Mouse (Mus musculus) urinary bladder, postnatal 36 days (tissue): ENCODE measurements at regions not wholly inside any gene's neighbourhood (a gene's known extent, or its start where the extent isn't known, plus 50 kb on each side); places are given as distances from the start of the nearest gene placed in this dataset.

Experiments used
- DNase-seq, 2 experiments: peaks; one replicate each; pipeline ENCODE4 v3.0.0; 2022; ENCODE audit warnings: low spot score in 2 of 2, mixed read lengths in 1 of 2

DNA sequence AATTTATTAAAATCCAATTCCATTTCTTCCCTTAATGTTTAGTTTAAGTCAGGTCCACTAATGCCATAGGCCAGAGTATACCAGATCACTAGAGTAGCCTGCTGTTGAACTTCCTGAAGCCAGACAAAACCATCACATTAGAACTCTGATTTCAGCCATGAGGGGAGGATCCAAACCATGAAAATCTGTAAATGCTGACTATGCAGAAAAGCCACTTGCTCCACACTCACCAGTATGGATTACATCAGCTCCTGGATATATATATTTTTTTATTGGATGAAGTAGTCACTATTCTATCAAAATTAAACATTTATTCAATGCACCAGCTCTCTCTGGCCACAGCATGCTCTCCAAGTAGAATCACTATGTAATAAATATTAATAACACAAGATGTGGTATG lies 202.8 kb upstream of the Nrp1 start:
- DNase-seq = no peak

DNA sequence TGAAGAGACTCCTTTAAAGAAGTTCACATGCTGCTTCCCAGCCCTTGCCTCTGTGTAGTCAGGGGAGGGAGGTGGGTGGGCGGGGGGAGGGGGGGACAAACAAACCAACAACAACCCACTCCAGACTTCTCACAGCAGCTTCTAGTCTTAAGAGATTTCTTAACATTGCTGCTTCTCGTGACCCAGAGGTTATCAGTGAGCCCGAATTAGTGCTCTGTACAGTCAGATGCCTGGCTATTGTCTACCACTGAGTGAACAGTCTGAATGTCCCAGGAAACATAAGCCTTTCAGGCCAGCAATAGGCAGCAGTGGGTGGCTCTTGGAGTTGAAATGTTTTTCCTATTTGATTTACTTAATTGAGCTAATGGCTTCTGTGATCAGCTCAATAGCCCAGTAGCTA lies 202.2 kb upstream of the Nrp1 start:
- no peak for DNase-seq

GRCm38 (mm10) chr8:128162857-128163256 lies 195.5 kb upstream of the Nrp1 start:
- DNase-seq = no peak

DNA sequence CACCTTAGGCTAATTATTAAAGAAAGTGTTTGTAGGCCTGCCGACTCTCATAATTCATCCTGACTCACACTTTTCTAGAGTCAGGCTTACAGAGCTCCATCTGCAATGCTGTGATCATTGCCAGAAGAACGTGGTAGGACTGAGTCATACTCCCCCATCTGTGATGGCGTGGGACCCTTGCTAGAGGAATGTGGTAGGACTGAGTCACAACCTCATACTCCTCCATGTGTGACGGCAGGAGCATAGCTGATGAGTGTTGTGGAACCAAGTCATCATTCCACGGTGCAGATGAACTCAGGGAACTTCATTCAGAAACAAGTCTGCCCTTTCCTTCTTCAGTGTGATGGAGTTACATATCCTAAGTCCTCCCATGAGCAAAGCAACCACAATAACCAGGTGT lies 193.4 kb upstream of the Nrp1 start:
- DNase-seq = no peak

DNA sequence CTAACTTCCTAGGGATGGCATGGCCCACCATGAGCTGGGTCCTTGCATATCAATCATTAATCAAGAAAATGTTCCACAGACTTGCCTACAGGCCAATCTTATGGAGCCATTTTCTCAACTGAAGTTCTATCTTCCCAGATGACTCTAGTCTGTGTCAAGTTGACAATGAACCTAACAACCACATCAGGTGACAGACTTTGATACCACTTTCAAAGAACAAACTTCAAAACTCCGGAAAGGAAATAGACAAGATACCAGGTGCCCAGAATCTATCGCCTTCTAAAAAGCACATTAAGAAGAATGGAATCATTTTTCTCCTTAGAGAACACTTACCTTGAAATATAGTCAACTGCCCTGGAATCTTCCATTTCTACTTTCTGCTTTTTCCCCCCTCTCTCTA lies 192.8 kb upstream of the Nrp1 start:
- no peak for DNase-seq

- no peak for DNase-seq
Observed at GRCm38 (mm10) chr8:128166097-128166496, 192.3 kb upstream of the Nrp1 start.

- DNase-seq = no peak
Observed at GRCm38 (mm10) chr8:128168819-128169218, 189.6 kb upstream of the Nrp1 start.

GRCm38 (mm10) chr8:128171116-128171515 lies 187.3 kb upstream of the Nrp1 start:
- peak in 1 of 2 experiments; percentile 14 for DNase-seq

- no peak for DNase-seq
Observed at GRCm38 (mm10) chr8:128180214-128180613, 178.2 kb upstream of the Nrp1 start.

- DNase-seq = no peak
Observed at GRCm38 (mm10) chr8:128183081-128183480, 175.3 kb upstream of the Nrp1 start.

- no peak for DNase-seq
Observed at GRCm38 (mm10) chr8:128188321-128188720, 170.1 kb upstream of the Nrp1 start.

DNA sequence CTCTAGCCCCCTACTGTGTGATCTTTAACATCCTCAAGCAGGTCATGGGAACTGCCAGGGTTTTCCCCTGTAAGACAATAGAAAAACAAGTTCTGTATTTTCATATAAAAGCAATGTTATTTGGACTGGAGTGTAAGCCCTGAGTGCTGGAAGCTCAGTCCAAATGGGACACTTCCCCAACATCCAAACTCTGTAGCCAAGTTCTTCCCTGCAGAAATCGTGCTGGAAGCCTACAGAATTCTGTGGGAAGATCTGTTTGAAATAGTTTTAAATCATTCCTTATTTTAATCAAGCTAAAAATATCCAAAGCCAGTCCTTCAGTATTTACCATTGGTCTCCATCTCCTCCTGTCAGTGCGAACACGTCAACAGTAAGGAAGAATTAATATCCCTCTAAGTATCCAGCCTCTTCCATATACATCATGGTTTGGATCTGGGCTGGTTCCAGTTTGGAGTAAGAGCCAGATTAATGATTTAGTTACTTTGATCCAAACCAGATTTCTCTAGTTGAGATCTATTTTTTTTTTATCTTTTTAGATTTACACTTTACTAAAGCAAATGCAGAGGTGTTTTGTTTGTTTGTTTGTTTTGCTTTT lies 165.0 kb upstream of the Nrp1 start:
- no peak for DNase-seq

DNA sequence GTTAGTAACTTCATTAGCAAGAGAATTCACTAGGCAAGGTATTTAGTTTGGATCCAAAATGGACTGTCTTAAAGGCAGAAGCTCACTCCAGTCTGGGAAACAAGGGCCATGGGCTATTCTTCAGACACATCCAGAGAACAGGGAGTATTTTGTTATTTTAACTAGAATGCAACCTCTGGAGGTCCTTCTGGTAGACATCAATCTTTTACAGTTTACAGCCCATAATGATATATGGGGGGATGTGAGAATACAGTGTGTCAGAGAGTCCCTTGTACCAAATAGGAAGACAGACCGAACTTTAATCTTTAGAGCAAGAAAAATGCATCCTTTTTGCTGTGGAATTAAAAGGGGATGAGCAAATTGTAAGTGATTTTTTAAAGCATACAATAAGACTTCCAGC lies 157.6 kb upstream of the Nrp1 start:
- DNase-seq = no peak

GRCm38 (mm10) chr8:128201635-128202034 lies 156.8 kb upstream of the Nrp1 start:
- DNase-seq = no peak

DNA sequence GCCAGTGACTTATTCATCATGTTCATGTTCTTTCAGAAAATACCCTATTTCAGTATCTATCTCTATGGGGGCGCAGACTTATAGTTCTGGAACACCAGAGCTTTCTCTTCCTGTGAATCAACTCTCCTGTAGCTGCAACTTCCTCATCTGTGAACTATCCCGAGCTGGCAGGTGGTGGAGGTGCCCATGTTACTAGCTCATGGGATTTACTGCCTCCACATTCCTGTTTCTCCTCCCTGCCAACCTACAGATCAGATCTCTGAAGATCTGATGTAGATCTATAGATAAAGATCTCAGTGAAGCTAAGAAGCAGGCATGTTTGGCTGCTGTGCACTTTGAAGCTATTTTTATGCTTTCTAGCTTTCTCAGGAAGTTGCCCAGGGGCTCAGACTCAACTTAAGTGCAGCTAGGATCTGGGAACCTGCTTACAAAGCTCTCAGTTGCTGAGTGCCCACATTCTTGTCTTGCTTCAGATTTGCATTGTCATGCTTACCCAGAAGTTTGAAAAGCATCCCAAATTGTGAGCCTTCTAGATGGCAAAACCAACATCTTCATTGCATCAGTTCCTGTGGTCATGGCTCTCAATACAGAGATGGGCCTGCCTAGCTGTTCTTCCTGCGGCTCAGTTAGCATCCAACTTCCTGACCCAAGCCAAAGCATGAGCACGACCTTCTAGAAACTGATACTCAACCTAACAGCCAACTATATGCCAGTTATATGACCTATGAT lies 156.1 kb upstream of the Nrp1 start:
- DNase-seq = no peak

DNA sequence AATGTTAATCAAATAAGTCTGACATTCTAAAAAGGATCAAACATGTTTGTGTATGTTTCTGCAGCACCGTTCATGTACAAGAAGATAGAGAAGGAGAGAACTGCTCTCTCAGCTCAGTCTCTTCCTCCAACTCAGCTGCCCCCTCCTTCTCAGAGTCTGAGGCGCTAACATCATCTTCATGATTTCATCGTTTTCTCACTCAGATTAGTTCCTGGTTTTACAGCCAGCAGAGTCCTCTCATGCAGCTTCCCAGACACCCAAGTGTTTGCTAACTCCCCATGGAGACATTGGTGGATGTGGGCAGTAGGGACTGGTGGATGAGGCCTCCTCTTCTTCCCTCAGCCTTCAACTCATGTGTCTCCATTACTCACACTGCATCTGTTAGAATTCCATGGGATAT lies 153.6 kb upstream of the Nrp1 start:
- DNase-seq = no peak

DNA sequence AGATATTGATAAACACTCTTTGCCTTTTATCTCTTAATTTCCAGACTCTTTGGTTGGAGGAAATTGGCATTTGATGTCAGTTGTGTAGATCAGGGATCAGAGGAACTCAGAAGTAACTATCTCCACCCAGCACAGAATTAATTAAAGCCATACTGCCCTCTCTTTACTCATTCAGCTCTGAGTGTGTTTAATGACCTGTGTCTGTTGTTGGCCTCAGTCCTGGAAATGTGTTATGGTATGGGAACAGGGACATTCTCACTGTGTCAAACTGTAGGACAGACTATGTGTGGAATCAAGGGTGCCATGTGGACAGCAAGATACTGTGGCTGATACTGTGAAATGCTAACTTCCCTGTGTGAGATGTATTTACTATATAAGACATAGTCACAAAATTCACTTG lies 151.3 kb upstream of the Nrp1 start:
- no peak for DNase-seq

DNA sequence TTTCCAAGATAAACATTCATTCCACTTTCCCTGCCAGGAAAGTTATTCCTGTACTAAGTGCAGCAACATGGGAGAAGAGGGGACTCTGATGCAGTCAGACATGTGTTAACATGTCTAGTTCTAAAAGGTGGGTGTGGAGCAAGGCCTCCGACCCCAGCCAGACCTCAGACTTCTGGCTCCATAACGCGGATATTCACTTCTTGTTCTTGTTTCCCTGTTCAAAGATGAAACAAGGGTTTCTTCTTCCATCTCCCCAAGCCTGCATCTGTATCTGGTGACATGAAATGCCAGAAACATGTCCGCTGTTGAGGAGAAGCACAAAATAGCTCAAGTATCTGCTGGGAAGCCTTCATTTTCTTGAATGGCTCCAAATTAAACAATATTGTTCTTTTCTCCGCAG lies 147.6 kb upstream of the Nrp1 start:
- DNase-seq = no peak

GRCm38 (mm10) chr8:128212223-128212622 lies 146.2 kb upstream of the Nrp1 start:
- DNase-seq = no peak

DNA sequence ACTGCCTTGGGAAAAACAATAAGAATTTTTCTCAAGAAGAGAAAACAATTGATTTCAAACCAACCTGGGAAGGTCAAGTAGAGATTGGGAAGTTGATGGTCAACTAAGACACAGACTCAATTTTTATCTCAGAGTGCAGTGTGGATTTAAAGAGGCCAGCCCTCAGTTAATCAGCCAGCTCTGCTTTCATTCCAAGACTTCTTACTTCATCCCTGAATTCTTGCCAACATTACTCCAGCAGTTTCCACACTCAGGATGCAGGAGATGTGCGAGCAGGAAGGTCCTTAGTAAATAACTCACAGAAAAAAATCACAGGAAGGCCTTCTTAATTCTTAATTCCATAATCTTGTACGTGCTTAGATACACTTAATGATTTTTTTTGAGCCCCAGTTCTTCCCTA lies 144.1 kb upstream of the Nrp1 start:
- peak in 1 of 2 experiments; percentile 10 for DNase-seq

DNA sequence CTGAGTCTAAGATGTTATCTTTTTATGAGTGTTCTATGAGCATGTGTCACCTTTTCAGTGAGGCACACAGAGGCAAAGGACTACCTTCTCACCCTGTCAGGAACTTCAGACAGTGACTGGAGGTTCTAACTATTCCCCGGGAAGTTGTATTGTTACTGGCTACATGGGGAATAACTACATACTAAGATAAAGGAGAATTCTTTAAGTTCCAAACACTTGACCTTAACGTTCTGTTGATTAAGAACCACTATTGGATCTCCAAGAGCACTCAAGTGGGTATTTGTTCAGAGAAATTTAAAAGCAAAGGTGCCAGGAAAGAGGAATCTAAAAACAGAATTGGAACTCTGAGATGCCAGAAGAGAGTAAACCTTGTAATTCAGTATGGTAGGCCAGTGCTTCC lies 139.5 kb upstream of the Nrp1 start:
- DNase-seq = no peak

DNA sequence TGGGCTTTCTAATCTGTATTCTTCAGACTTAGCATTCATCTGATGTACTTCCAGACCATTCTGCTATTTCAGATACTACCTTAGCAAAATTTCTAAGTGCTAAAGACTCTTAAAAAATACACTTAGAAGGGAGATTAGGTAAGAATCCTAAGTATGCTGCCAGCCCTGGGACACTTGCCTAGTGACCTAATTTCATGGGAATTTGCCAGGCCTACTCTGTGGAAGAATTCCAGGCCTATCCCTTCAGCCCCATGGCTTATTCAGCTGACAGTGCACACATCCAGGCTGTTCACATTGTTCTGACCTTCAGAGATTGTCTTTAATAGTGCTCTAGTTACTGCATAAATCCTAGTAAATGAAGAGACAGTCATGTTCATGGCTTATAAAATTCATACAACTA lies 138.9 kb upstream of the Nrp1 start:
- peak; percentile 26 to 68 for DNase-seq

- DNase-seq = no peak
Observed at GRCm38 (mm10) chr8:128223092-128223491, 135.3 kb upstream of the Nrp1 start.

- no peak for DNase-seq
Observed at GRCm38 (mm10) chr8:128223522-128223921, 134.9 kb upstream of the Nrp1 start.
